Mouse (Mus musculus) olfactory bulb, adult 2 months (tissue): ENCODE data around the gene Rnf4. TPM values are rescaled to one million over a fixed set of nuclear protein-coding genes. Genes with fewer than 3 reads are reported as not detected.

Source experiments
- H3K27ac ChIP-seq: fragments of 200-500 bp; 2 replicates; pipeline ENCODE4 v1.5.1; 2012; ENCODE audit warnings: low read depth, low read length; ENCODE audit not compliant: insufficient read depth
- H3K4me1 ChIP-seq: fragments of 200-500 bp; 2 replicates; pipeline ENCODE4 v1.6.1; 2012; ENCODE audit warnings: low read length; ENCODE audit not compliant: control insufficient read depth, insufficient read depth
- H3K4me3 ChIP-seq: fragments of 200-500 bp; 2 replicates; pipeline ENCODE4 v1.5.1; 2012; ENCODE audit warnings: mild to moderate bottlenecking, low read depth, low read length, moderate library complexity; ENCODE audit not compliant: insufficient read depth
- CTCF ChIP-seq: fragments of 200-500 bp; IDR thresholded peaks from 2 replicates; pipeline ENCODE4 v1.5.1; 2012; ENCODE audit warnings: low read depth, mild to moderate bottlenecking, low read length, moderate library complexity; ENCODE audit not compliant: insufficient read depth
- POLR2A ChIP-seq: fragments of 200-500 bp; IDR thresholded peaks from 2 replicates; pipeline ENCODE4 v1.6.1; 2012; ENCODE audit warnings: mild to moderate bottlenecking, low read depth, low read length, moderate library complexity; ENCODE audit not compliant: insufficient read depth
- WGBS: fragments of 180-500 bp; shearing (Covaris S2); methylation state at CpG from one replicate; pipeline ENCODE4 v1.1.7; 2018; 5-methylcytosine and 5-hydroxymethylcytosine counted together
- polyA plus RNA-seq: library from polyadenylated mRNA; stranded (reverse); fragments of >200 nt; gene quantifications from 2 replicates; pipeline ENCODE4 v1.2.4, GENCODE M21; 2012; ENCODE audit warnings: low replicate concordance; ENCODE audit not compliant: missing spikeins, insufficient read depth, insufficient read length

The Rnf4 gene
- polyA plus RNA-seq, 1 experiment, result not detected

DNA sequence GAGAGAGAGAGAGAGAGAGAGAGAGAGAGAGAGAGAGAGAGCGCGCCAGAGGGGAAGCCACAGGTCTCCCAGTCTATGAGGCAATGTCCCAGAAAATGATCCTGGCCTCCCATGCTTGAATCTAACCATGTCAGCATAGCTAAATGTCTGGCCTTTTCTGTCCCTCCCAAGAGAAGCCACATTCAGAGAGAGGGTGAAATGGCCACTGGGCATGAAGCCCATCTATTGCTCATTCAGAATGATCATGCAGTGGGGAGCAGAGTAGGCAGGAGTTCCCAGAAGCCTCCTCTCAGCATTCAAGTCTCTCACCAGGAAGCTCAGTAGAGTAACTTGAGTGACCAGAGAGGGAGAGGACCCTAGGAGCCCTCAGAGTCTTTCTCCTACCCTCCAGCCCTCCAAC, 40.9 kb upstream of the Rnf4 start:
- no peak for TF ChIP-seq POLR2A
- TF ChIP-seq CTCF, result no peak
- WGBS, result 71% methylated on average over 2 of the region's 2 CpGs
- H3K4me3 ChIP-seq, result no peak overlapping the region
- no peak overlapping the region for H3K27ac ChIP-seq
- no peaks in the 10 kb centered on the region for H3K4me1 ChIP-seq

DNA sequence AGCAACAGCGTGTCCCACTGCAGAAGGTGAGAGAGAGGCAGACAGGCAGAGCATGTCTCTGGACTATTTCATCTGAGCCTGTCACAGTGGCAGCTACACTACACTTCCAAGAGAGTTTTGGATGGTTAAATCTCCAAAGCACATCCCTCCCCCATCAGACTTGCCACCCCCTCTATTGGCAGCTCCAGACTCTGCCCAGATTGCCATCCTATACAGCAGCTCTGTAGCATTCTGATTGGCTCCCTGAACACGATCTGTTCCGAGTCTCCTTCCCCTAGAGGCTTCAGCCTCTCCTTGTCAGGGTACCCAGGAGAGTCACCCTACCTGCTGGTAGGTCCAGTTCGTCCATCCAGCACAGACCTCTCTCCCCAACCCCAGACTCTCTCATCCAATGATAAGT, 38.0 kb upstream of the Rnf4 start:
- H3K4me1 ChIP-seq, result 0 out of 2 replicates have a peak, but pooled peaks cover 3% of the 10 kb centered on the region
- WGBS, result 65% methylated on average over 4 of the region's 4 CpGs
- no peak overlapping the region for H3K4me3 ChIP-seq
- TF ChIP-seq POLR2A (no peak), CTCF (no peak)
- H3K27ac ChIP-seq, result no peak overlapping the region

DNA sequence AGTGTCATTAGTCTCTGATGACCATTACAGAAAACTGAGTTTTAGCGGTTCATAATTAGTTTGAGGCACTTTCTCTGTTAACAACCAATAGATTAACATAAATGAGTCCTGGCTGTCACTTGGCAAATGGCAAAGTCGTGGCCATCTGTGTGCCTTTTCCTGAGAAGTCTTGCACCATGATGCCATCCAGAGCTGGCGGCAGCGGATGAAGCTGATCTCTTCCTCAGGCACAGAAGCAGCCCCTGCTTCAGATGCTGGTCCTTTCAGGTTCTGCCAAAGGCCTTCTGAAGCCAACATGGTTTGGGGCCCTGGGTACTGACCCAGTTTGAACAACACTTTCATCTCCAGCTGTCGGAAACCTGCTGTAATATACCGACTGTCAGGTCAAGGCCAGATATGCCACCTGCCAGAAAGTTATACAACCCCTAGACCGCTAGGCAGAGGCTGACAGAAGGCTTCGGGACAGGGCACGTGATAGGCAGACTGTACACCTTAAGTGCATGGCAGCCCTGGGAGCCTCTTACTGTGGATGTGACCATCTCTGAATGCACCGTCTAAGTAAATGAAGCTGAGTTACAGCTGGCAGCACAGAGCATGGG, 37.1 kb upstream of the Rnf4 start:
- 83% methylated on average over 10 of the region's 10 CpGs for WGBS
- Histone ChIP-seq H3K27ac (no peak overlapping the region), H3K4me1 (0 out of 2 replicates have a peak, but pooled peaks cover 3% of the 10 kb centered on the region), H3K4me3 (no peak overlapping the region)
- TF ChIP-seq CTCF, result no peak
- TF ChIP-seq POLR2A, result no peak

DNA sequence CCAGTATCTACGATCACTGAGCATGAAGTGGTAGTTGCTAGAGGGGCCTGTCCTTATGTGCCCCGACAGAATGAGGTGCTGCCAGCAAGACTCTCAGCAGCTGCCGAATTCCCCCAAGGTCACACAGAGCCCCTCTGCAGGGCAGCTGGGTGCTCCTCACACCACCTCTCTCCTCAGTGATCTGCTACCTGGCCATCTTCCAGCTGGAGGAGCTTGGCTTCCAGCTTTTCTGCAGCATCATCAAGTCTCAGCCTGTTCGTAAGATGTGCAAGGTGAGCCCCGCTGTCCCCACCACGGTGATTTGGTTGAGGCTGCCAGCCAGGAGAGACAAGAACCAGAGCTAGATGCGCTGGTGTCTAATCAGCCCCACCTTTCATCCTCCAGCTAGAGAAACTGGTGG, 33.7 kb upstream of the Rnf4 start:
- TF ChIP-seq CTCF (no peak), POLR2A (no peak)
- Histone ChIP-seq H3K27ac (no peak overlapping the region), H3K4me3 (no peak overlapping the region), H3K4me1 (0 out of 2 replicates have a peak, but pooled peaks cover 3% of the 10 kb centered on the region)
- WGBS, result 77% methylated on average over 7 of the region's 7 CpGs

DNA sequence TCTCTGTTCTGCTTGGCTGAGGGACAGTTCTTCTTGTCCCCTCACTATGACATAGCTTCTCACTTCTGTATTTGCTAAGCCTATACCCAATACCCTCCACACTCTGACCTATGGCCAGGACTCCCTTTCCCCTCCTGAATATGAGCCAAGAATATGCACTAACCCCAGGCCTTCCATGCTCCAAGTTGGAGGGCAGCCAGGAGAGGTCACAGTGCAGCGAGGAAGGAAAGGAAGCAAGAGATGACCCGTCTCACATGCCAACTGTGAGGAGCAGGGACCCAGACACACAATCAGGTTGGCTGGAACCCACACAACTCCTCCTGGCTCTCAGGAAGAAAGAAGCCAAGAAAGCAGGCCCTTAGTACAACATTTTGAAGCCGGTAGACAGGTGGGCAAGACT, 27.1 kb upstream of the Rnf4 start:
- no peak overlapping the region for H3K27ac ChIP-seq
- no peak for TF ChIP-seq POLR2A
- no peak for TF ChIP-seq CTCF
- 70% methylated on average over 3 of the region's 3 CpGs for WGBS

DNA sequence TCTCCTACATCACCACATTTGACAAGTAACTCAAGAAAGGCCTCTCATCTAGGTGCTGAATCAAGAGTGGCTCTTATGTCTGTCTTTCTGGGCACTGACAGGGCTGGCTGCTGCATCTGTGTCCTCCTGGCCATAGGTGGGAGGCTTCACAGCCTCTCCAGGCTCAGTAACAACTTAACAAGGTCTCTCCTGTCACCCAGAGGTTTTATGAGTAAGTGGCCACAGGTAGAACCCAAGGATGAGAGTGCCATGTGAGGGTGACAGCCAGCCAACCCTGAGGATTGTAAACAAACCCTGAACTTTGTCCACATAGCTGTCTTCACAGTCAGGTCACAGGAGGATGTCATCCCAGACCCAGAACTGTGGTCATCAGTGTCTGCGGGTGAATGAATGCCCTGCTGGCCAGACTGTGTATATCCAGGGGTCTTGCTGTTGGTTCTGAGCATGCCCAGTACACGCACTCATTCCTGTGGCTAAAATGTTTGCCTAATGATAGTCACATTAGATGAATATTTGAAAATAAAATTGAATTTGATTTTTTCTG, 16.5 kb upstream of the Rnf4 start:
- 77% methylated on average over 2 of the region's 2 CpGs for WGBS
- Histone ChIP-seq H3K4me1 (no peaks in the 10 kb centered on the region), H3K4me3 (no peak overlapping the region), H3K27ac (no peak overlapping the region)
- no peak for TF ChIP-seq CTCF
- TF ChIP-seq POLR2A, result no peak

More for the DNA sequence above, 27.1 kb upstream of the Rnf4 start:
- H3K4me3 ChIP-seq, result no peak overlapping the region
- H3K4me1 ChIP-seq, result no peaks in the 10 kb centered on the region

DNA sequence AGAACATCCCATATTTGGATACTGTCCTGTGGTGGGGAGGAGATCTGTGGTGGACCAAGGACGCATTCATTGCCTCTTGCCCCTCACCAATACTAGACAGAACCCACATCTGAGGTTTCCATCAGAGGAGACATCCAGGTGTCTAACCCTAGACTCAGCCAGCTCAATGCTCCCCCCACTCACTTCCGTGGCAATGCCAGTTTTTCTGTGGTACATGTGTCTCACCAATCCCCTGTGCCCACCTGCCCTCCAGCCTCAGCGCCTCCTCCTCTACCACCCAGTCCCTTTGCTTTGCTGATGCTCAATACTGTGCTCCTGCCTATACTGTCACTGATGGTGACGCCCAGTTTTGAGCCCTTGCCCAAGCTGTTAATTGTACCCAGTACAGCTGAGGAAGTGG, 14.9 kb upstream of the Rnf4 start:
- peaks cover 6% of the 10 kb centered on the region for H3K4me1 ChIP-seq
- H3K27ac ChIP-seq, result no peak overlapping the region
- WGBS, result 76% methylated on average over 4 of the region's 4 CpGs
- TF ChIP-seq POLR2A (no peak), CTCF (no peak)
- H3K4me3 ChIP-seq, result no peak overlapping the region

DNA sequence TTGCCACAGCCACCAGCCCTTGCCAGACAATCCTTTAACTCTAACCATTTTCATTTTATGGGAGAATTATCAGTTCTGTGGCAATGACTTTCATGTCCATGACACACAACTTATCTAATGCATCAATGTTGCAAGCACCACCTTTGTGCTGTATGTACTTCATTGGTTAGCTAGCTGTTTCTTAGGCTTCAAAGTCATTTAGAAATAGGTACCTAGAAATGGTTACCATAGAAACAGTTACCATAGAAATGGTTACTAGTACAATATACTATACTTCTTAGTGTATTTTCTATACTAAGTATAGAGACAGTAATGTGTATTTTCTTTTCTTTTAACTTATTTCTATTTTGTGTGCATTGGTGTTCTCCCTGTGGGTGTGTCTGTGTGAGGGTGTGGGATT, 10.8 kb upstream of the Rnf4 start:
- Histone ChIP-seq H3K4me1 (peaks cover 15% of the 10 kb centered on the region), H3K27ac (no peak overlapping the region), H3K4me3 (no peak overlapping the region)
- TF ChIP-seq POLR2A (no peak), CTCF (no peak)

DNA sequence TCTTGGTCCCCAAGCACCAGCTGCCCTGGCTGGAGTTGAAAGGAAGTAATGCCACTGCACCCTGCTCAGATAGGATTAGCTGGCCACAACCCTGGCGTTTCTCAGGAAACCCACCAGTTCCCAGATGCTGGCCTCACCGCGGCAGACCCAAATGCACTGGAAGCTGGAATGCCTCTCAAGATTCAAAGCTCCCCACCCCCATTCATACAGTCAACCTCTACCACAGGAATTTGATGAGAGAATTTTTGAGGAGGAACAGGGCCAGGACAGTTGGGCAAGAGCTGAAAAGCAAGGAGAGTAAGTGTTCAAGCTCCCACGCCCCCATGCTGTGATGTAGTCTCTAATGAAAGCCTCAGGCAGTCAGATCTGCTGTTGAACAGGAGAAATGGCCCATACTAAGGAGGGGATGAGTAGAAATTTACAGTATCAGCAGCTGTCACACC, 9.8 kb upstream of the Rnf4 start:
- Histone ChIP-seq H3K27ac (no peak overlapping the region), H3K4me3 (no peak overlapping the region), H3K4me1 (peaks cover 15% of the 10 kb centered on the region)
- TF ChIP-seq POLR2A, result no peak
- TF ChIP-seq CTCF, result no peak
- WGBS, result 27% methylated on average over 4 of the region's 4 CpGs

DNA sequence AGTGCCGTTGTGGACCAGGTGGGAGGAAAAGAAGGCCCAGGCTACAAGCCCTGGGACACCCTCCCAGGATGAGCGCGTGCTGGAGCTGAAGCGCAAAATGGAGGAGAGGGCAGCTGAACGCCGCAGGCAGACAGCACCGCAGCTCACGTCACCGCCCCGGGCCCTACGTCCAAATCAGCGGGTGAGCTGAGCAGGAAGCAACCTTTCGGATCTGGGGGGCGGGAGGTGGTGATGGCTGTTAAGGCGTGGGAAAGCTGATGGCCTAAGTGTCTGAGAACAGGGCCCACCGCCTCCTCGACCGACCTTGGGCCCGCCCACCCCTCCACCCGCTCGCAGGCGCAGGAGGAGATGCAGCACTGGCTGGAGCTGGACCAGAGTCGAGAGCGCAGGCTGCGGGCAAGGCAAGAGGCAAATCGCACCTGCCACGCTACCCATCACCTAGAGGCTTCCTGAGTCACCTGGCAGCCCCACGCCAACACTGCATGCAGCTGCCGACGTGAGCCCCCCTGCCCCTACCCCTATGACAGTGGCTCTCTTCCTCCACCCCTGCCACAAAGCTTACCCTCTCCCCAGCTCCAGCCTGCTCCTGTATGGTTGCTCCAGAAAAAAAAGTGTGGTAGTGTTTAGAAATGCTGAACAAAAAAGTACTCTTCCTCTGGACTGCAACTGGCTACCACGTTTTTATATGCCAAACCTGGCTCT, 9.1 kb upstream of the Rnf4 start:
- Histone ChIP-seq H3K4me1 (peaks cover 15% of the 10 kb centered on the region), H3K27ac (no peak overlapping the region), H3K4me3 (peak overlapping the region; percentile 28)
- no peak for TF ChIP-seq POLR2A
- no peak for TF ChIP-seq CTCF
- 15% methylated on average over 31 of the region's 31 CpGs for WGBS
